22 mouse cellular contexts compared by ENCODE assay signal in genomic region chr17:71864039-71864438, GRCm38 (mm10).
A peak's percentile ranks its signal among the peaks of the same experiment; 100 is the strongest.
DNase-seq lines count a peak whose midpoint lies in the region; ATAC-seq and TF ChIP-seq lines count a peak whose summit lies in the region.
"Had no signal": no experiment of that assay in that cellular context is flagged by ENCODE, and none has a peak within 500 bp of the region (broad histone marks: within the 10 kb centered on the region; RNA-seq: fewer than 3 reads in every experiment).

No protein-coding gene starts in this region.

- peaks cover 8% of the 10 kb centered on the region for H3K36me3 ChIP-seq in heart, embryonic 12.5 days
- no peaks in the 10 kb centered on the region for H3K36me3 ChIP-seq in liver, embryonic 13.5 days
- no peaks in the 10 kb centered on the region for H3K36me3 ChIP-seq in liver, embryonic 15.5 days (replicated peaks)
- no peaks in the 10 kb centered on the region for H3K36me3 ChIP-seq in liver, embryonic 12.5 days
- no peaks in the 10 kb centered on the region for H3K36me3 ChIP-seq in liver, postnatal 0 days (replicated peaks; ENCODE audit: insufficient read depth, low read length)
- no peaks in the 10 kb centered on the region; the same call in 1 of the 2 replicates for H3K36me3 ChIP-seq in liver, embryonic 11.5 days (ENCODE audit: control insufficient read depth, insufficient read depth, low read length)
- H3K36me3 ChIP-seq: G1E had no signal

- no peak overlapping the region for H3K27ac ChIP-seq in heart, embryonic 12.5 days (ENCODE audit: poor library complexity, severe bottlenecking)
- H3K27ac ChIP-seq in liver, embryonic 13.5 days: no peak overlapping the region
- no peak overlapping the region for H3K27ac ChIP-seq in liver, embryonic 15.5 days (replicated peaks)
- no peak overlapping the region for H3K27ac ChIP-seq in liver, embryonic 12.5 days
- no peak overlapping the region for H3K27ac ChIP-seq in liver, postnatal 0 days (ENCODE audit: low read depth)
- H3K27ac ChIP-seq in liver, embryonic 11.5 days (ENCODE audit: low read depth, low read length): no peak overlapping the region

- no peak overlapping the region for H3K9ac ChIP-seq in heart, embryonic 12.5 days
- no peak overlapping the region for H3K9ac ChIP-seq in liver, embryonic 13.5 days
- H3K9ac ChIP-seq in liver, embryonic 15.5 days: no peak overlapping the region
- no peak overlapping the region for H3K9ac ChIP-seq in liver, embryonic 12.5 days
- H3K9ac ChIP-seq in liver, postnatal 0 days (replicated peaks): no peak overlapping the region
- no peak overlapping the region for H3K9ac ChIP-seq in liver, embryonic 11.5 days (ENCODE audit: low read depth, low read length)

- WGBS in heart, embryonic 12.5 days: 41% methylated on average over 8 of the region's 8 CpGs
- 65% methylated on average over 8 of the region's 8 CpGs for WGBS in liver, embryonic 13.5 days (ENCODE audit: insufficient replicate concordance)
- WGBS in liver, embryonic 15.5 days (ENCODE audit: insufficient replicate concordance): 68% methylated on average over 8 of the region's 8 CpGs
- 66% methylated on average over 8 of the region's 8 CpGs for WGBS in liver, embryonic 12.5 days (ENCODE audit: insufficient replicate concordance)
- 76% methylated on average over 8 of the region's 8 CpGs for WGBS in liver, postnatal 0 days (ENCODE audit: insufficient replicate concordance)
- WGBS in liver, embryonic 11.5 days: 77% methylated on average over 8 of the region's 8 CpGs

- no peak for DNase-seq in heart, adult 11 months
- no peak for DNase-seq in liver, embryonic 13.5 days
- DNase-seq in liver: no peak
- DNase-seq in liver, postnatal 0 days: peak; percentile 8
- DNase-seq in liver, embryonic 11.5 days (ENCODE audit: low spot score): no peak
- DNase-seq: adrenal gland, adult 2 months; adrenal gland, adult 8-10 months; adrenal gland, postnatal 10 days; adrenal gland, postnatal 14 days; adrenal gland, postnatal 25 days; adrenal gland, postnatal 36 days; B cell, adult 2 months; cerebellum, adult 11 months; cerebellum, adult 11-12 months had no signal

- H3K4me1 ChIP-seq in heart, embryonic 12.5 days (replicated peaks): 0 out of 2 replicates have a peak, but pooled peaks cover 4% of the 10 kb centered on the region
- no peaks in the 10 kb centered on the region for H3K4me1 ChIP-seq in liver, embryonic 13.5 days (replicated peaks)
- no peaks in the 10 kb centered on the region for H3K4me1 ChIP-seq in liver, embryonic 15.5 days (replicated peaks)
- H3K4me1 ChIP-seq in liver, embryonic 12.5 days: no peaks in the 10 kb centered on the region
- no peaks in the 10 kb centered on the region; the same call in 1 of the 2 replicates for H3K4me1 ChIP-seq in liver, postnatal 0 days (ENCODE audit: insufficient read depth)
- no peaks in the 10 kb centered on the region for H3K4me1 ChIP-seq in liver, embryonic 11.5 days (replicated peaks; ENCODE audit: control insufficient read depth, insufficient read depth, low read length)

- no peak overlapping the region for H3K4me3 ChIP-seq in heart, embryonic 12.5 days
- no peak overlapping the region for H3K4me3 ChIP-seq in liver, embryonic 13.5 days (replicated peaks)
- H3K4me3 ChIP-seq in liver, embryonic 15.5 days (replicated peaks): no peak overlapping the region
- H3K4me3 ChIP-seq in liver, embryonic 12.5 days: no peak overlapping the region
- H3K4me3 ChIP-seq in liver, postnatal 0 days (ENCODE audit: low read depth, low read length): no peak overlapping the region
- H3K4me3 ChIP-seq in liver, embryonic 11.5 days (ENCODE audit: low read depth, low read length): no peak overlapping the region

- no peak for TF ChIP-seq CTCF in liver, postnatal 0 days (IDR thresholded peaks at IDR 0.05; ENCODE audit: low read depth)

- H3K9me3 ChIP-seq in heart, embryonic 12.5 days (replicated peaks): peaks cover 8% of the 10 kb centered on the region
- no peaks in the 10 kb centered on the region for H3K9me3 ChIP-seq in liver, embryonic 13.5 days (replicated peaks)
- no peaks in the 10 kb centered on the region for H3K9me3 ChIP-seq in liver, embryonic 15.5 days (replicated peaks)
- H3K9me3 ChIP-seq in liver, embryonic 12.5 days (replicated peaks): peaks cover 3% of the 10 kb centered on the region; the same call in 1 of the 2 replicates
- H3K9me3 ChIP-seq in liver, postnatal 0 days (ENCODE audit: low read length): no peaks in the 10 kb centered on the region
- no peaks in the 10 kb centered on the region for H3K9me3 ChIP-seq in liver, embryonic 11.5 days (ENCODE audit: control insufficient read depth, low read length)

- no peaks in the 10 kb centered on the region for H3K27me3 ChIP-seq in heart, embryonic 12.5 days (replicated peaks)
- H3K27me3 ChIP-seq in liver, embryonic 13.5 days: peaks cover 7% of the 10 kb centered on the region
- peaks cover 10% of the 10 kb centered on the region for H3K27me3 ChIP-seq in liver, embryonic 15.5 days
- peaks cover 11% of the 10 kb centered on the region for H3K27me3 ChIP-seq in liver, embryonic 12.5 days (replicated peaks)
- H3K27me3 ChIP-seq in liver, postnatal 0 days (ENCODE audit: insufficient read depth, low read length): peaks cover 3% of the 10 kb centered on the region
- H3K27me3 ChIP-seq in liver, embryonic 11.5 days (replicated peaks; ENCODE audit: control insufficient read depth, insufficient read depth, low read length): peaks cover 5% of the 10 kb centered on the region; the same call in 1 of the 2 replicates
- H3K27me3 ChIP-seq: CH12.LX, Patski had no signal

- H3K4me2 ChIP-seq in heart, embryonic 12.5 days: no peak overlapping the region
- no peak overlapping the region for H3K4me2 ChIP-seq in liver, embryonic 13.5 days
- no peak overlapping the region for H3K4me2 ChIP-seq in liver, embryonic 15.5 days
- no peak overlapping the region for H3K4me2 ChIP-seq in liver, embryonic 12.5 days
- H3K4me2 ChIP-seq in liver, postnatal 0 days (ENCODE audit: low read depth, low read length): no peak overlapping the region
- H3K4me2 ChIP-seq in liver, embryonic 11.5 days: no peak overlapping the region

- TF ChIP-seq EP300 in liver, postnatal 0 days (IDR thresholded peaks at IDR 0.05; ENCODE audit: low read depth): 0 out of 2 replicates have a peak, but pooled peaks have one; percentile 17

- ATAC-seq in heart, embryonic 12.5 days (ENCODE audit: insufficient number of reproducible peaks, low FRiP score): peak; percentile 67; the same call in 1 of the 2 replicates
- ATAC-seq in liver, embryonic 13.5 days (ENCODE audit: low read depth): 0 out of 2 replicates have a peak, but pooled peaks have one; percentile 34
- ATAC-seq in liver, embryonic 15.5 days (ENCODE audit: insufficient read depth): peak; percentile 57; the same call in 1 of the 2 replicates
- no peak for ATAC-seq in liver, embryonic 12.5 days
- no peak for ATAC-seq in liver, postnatal 0 days
- ATAC-seq in liver, embryonic 11.5 days (replicated peaks; ENCODE audit: low FRiP score): no peak
- ATAC-seq: activated CD4-positive, CD25-positive, alpha-beta regulatory T cell, adult 4 months; CD4-positive, CD25-positive, alpha-beta regulatory T cell, adult 4 months; Patski had no signal

Comparison
In these comparisons a context has a peak if more than half of its experiments do, and no peak if none do; other contexts are left out.
1. ATAC-seq: peak in heart, embryonic 12.5 days (single experiment), liver, embryonic 13.5 days (single experiment) and liver, embryonic 15.5 days (single experiment); none in liver, embryonic 12.5 days (single experiment), liver, postnatal 0 days (single experiment) and liver, embryonic 11.5 days (single experiment).